In the genomic region with DNA sequence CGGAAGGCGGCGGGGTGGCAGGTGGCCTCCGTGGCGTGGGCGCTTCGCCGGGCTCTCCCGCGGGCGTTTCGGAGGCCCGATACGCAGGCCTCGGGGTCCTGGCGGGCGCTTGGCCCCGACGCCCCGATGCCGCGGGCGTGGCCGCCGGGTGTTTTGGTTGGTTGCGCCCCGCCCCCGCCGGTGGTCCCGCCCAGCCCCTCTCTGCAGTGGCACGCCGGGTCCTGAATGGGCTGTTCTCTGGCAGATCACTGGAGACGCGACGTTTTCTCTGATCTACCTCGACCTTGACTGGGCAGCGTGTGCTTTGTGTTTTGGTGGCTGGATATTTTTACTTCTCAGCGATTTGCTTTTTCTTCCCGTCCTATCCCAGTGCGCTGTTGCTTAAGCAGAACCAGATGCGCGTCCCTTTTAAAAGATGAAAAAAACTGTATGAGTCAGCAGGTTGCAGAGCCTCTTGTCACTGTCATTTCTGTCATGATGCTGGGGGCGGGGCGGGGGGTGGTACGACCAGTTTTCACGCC, we compare ENCODE assay signal across 8 mouse cellular contexts. TPM values are rescaled to one million over a fixed set of nuclear protein-coding genes. Genes with fewer than 3 reads are reported as not detected.
DNase-seq lines count a peak whose midpoint lies in the region; ATAC-seq and TF ChIP-seq lines count a peak whose summit lies in the region.

No protein-coding gene starts in this region.

- peak; percentile 90 for ATAC-seq in forebrain, embryonic 15.5 days (replicated peaks)
- ATAC-seq in hindbrain, embryonic 11.5 days (ENCODE audit: low FRiP score) = peak; percentile 95

- DNase-seq in cerebellum, postnatal 14 days = peak; percentile 85 to 89
- no peak for DNase-seq in cerebellum, postnatal 36 days
- peak; percentile 89 for DNase-seq in hindbrain, embryonic 11.5 days (ENCODE audit: low spot score)
- peak; percentile 48 to 74 for DNase-seq in left cerebral cortex, adult 9 months (ENCODE audit: low spot score in 2 of 2)
- DNase-seq in right cerebral cortex, postnatal 36 days (ENCODE audit: low spot score in 2 of 2) = peak; percentile 60 to 64

- peaks cover 13% of the 10 kb centered on the region for H3K4me1 ChIP-seq in bone marrow macrophage, adult 2 months (ENCODE audit: control insufficient read depth, insufficient read depth, low read length)
- H3K4me1 ChIP-seq in forebrain, embryonic 15.5 days = peaks cover 15% of the 10 kb centered on the region; the same call in 1 of the 2 replicates
- H3K4me1 ChIP-seq in hindbrain, embryonic 11.5 days (replicated peaks; ENCODE audit: control insufficient read depth, insufficient read depth, low read length) = no peaks in the 10 kb centered on the region
- peaks cover 40% of the 10 kb centered on the region for H3K4me1 ChIP-seq in megakaryocyte, embryonic 14.5 days

- 0% methylated on average over 24 of the region's 46 CpGs for WGBS in forebrain, embryonic 15.5 days
- under 1% methylated on average over 37 of the region's 46 CpGs for WGBS in hindbrain, embryonic 11.5 days

- H3K9ac ChIP-seq in forebrain, embryonic 15.5 days (replicated peaks) = peak overlapping the region; percentile 96
- peak overlapping the region; percentile 57 for H3K9ac ChIP-seq in hindbrain, embryonic 11.5 days (ENCODE audit: low read depth, low read length)

- H3K4me3 ChIP-seq in bone marrow macrophage, adult 2 months (ENCODE audit: insufficient read depth, low read length) = peak overlapping the region; percentile 85
- H3K4me3 ChIP-seq in forebrain, embryonic 15.5 days = peak overlapping the region; percentile 99
- H3K4me3 ChIP-seq in hindbrain, embryonic 11.5 days (ENCODE audit: low read depth, low read length) = peak overlapping the region; percentile 64
- peak overlapping the region; percentile 96 for H3K4me3 ChIP-seq in megakaryocyte, embryonic 14.5 days (replicated peaks)

- TF ChIP-seq CTCF in bone marrow macrophage, adult 2 months (IDR thresholded peaks at IDR 0.05; ENCODE audit: low read depth, low read length) = no peak

- TF ChIP-seq POLR2A in bone marrow macrophage, adult 2 months (IDR thresholded peaks at IDR 0.05; ENCODE audit: borderline replicate concordance, low read depth, low read length) = no peak

- no peaks in the 10 kb centered on the region for H3K9me3 ChIP-seq in forebrain, embryonic 15.5 days
- no peaks in the 10 kb centered on the region for H3K9me3 ChIP-seq in hindbrain, embryonic 11.5 days (ENCODE audit: control insufficient read depth, low read length)
- H3K9me3 ChIP-seq in megakaryocyte, embryonic 14.5 days = no peaks in the 10 kb centered on the region

- H3K27ac ChIP-seq in bone marrow macrophage, adult 2 months (ENCODE audit: insufficient read depth, low read depth, low read length) = peak overlapping the region; percentile 75
- H3K27ac ChIP-seq in forebrain, embryonic 15.5 days (replicated peaks) = peak overlapping the region; percentile 99
- H3K27ac ChIP-seq in hindbrain, embryonic 11.5 days (ENCODE audit: low read depth, low read length) = peak overlapping the region; percentile 90

- peak overlapping the region; percentile 74 for H3K4me2 ChIP-seq in forebrain, embryonic 15.5 days (replicated peaks)
- peak overlapping the region; percentile 42 for H3K4me2 ChIP-seq in hindbrain, embryonic 11.5 days (replicated peaks; ENCODE audit: low read depth, low read length)

- H3K27me3 ChIP-seq in forebrain, embryonic 15.5 days = no peaks in the 10 kb centered on the region
- no peaks in the 10 kb centered on the region for H3K27me3 ChIP-seq in hindbrain, embryonic 11.5 days (ENCODE audit: control insufficient read depth, insufficient read depth, low read length)
- no peaks in the 10 kb centered on the region for H3K27me3 ChIP-seq in megakaryocyte, embryonic 14.5 days (replicated peaks)

- no peaks in the 10 kb centered on the region for H3K36me3 ChIP-seq in forebrain, embryonic 15.5 days
- no peaks in the 10 kb centered on the region for H3K36me3 ChIP-seq in hindbrain, embryonic 11.5 days (ENCODE audit: control insufficient read depth, insufficient read depth, low read length)
- peaks cover 12% of the 10 kb centered on the region for H3K36me3 ChIP-seq in megakaryocyte, embryonic 14.5 days (replicated peaks; ENCODE audit: low read length)

RNA-seq across cellular contexts. Expression of a gene that starts 48.2 kb away (rescaled TPM):
- polyA plus RNA-seq in bone marrow macrophage, adult 2 months (2012; ENCODE audit: insufficient read depth, insufficient read length, missing spikeins) = 48.5 and 64.1 TPM in 2 replicates
- polyA plus RNA-seq in forebrain, embryonic 15.5 days (2015; fragmentation: Nextera tagmentation; extraction: Ambion mirVana) = 137 and 148 TPM in 2 replicates
- 77.4 and 90.1 TPM in 2 replicates for polyA plus RNA-seq in hindbrain, embryonic 11.5 days (2014; fragmentation: Nextera tagmentation; extraction: Ambion mirVana)
- 10.1 TPM in 1 of 2 replicates, not detected in the other for polyA plus RNA-seq in megakaryocyte, embryonic 14.5 days (2012; ENCODE audit: insufficient read depth, low replicate concordance)

RNA-seq across cellular contexts. Expression of a gene that starts 59.2 kb away (rescaled TPM):
- polyA plus RNA-seq in bone marrow macrophage, adult 2 months (2012; ENCODE audit: insufficient read depth, insufficient read length, missing spikeins) = 36.5 and 42.5 TPM in 2 replicates
- polyA plus RNA-seq in forebrain, embryonic 15.5 days (2015; fragmentation: Nextera tagmentation; extraction: Ambion mirVana) = 30.4 and 31.5 TPM in 2 replicates
- 37.1 and 38.7 TPM in 2 replicates for polyA plus RNA-seq in hindbrain, embryonic 11.5 days (2014; fragmentation: Nextera tagmentation; extraction: Ambion mirVana)
- polyA plus RNA-seq in megakaryocyte, embryonic 14.5 days (2012; ENCODE audit: insufficient read depth, low replicate concordance) = 1.6 and 14.4 TPM in 2 replicates

RNA-seq across cellular contexts. Expression of a gene that starts 59.3 kb away (rescaled TPM):
- polyA plus RNA-seq in bone marrow macrophage, adult 2 months (2012; ENCODE audit: insufficient read depth, insufficient read length, missing spikeins) = 0.56 TPM in 1 of 2 replicates, not detected in the other
- polyA plus RNA-seq in forebrain, embryonic 15.5 days (2015; fragmentation: Nextera tagmentation; extraction: Ambion mirVana) = 107 and 112 TPM in 2 replicates
- polyA plus RNA-seq in hindbrain, embryonic 11.5 days (2014; fragmentation: Nextera tagmentation; extraction: Ambion mirVana) = 67.6 and 82.8 TPM in 2 replicates
- polyA plus RNA-seq in megakaryocyte, embryonic 14.5 days (2012; ENCODE audit: insufficient read depth, low replicate concordance) = 0.31 and 1.2 TPM in 2 replicates

Comparison
In these comparisons a context has a peak if more than half of its experiments do, and no peak if none do; other contexts are left out.
1. DNase-seq: peak in cerebellum, postnatal 14 days (2 of 2), hindbrain, embryonic 11.5 days (single experiment), left cerebral cortex, adult 9 months (2 of 2) and right cerebral cortex, postnatal 36 days (2 of 2); none in cerebellum, postnatal 36 days (0 of 2).
2. RNA of a gene that starts 59.3 kb away (polyA plus RNA-seq): 107 to 112 TPM in forebrain, embryonic 15.5 days and 67.6 to 82.8 TPM in hindbrain, embryonic 11.5 days; 0.56 TPM in bone marrow macrophage, adult 2 months and 0.31 to 1.2 TPM in megakaryocyte, embryonic 14.5 days; every median in the first group is over 10 times any median in the second.
3. Peak in every context shown above with its lines, with median percentiles within 50 percentile points of each other: H3K27ac ChIP-seq and H3K4me3 ChIP-seq.